1 mouse cellular context compared by ENCODE assay signal in genomic region chr4:155064474-155064873, GRCm38 (mm10).
A peak's percentile ranks its signal among the peaks of the same experiment; 100 is the strongest.
TF ChIP-seq lines count a peak whose summit lies in the region.

No protein-coding gene starts in this region.

TF ChIP-seq in MEL, 35 proteins besides CTCF, POLR2A, EP300 and RAD21:
- TF ChIP-seq UBTF (IDR thresholded peaks at IDR 0.05; ENCODE audit: borderline replicate concordance, insufficient read depth, low read depth, low read length): no peak
- TF ChIP-seq JUND (IDR thresholded peaks at IDR 0.05; ENCODE audit: low read depth, low read length): no peak
- no peak for TF ChIP-seq MAX (IDR thresholded peaks at IDR 0.05; ENCODE audit: low read length)
- TF ChIP-seq MAFK (IDR thresholded peaks at IDR 0.05; ENCODE audit: borderline replicate concordance, low read depth, low read length): no peak
- peak; percentile 21; the same call in 1 of the 2 replicates for TF ChIP-seq ZC3H11A (IDR thresholded peaks at IDR 0.05; ENCODE audit: low read depth, low read length)
- TF ChIP-seq MYB (IDR thresholded peaks at IDR 0.05; ENCODE audit: low read depth, low read length): no peak
- TF ChIP-seq NRF1 (IDR thresholded peaks at IDR 0.05; ENCODE audit: insufficient read depth, low read depth, low read length, poor library complexity, severe bottlenecking): no peak
- TF ChIP-seq SMC3 (IDR thresholded peaks at IDR 0.05; ENCODE audit: low read depth, low read length): peak; percentile 52
